Mouse (Mus musculus) c-Kit-positive CD71-negative TER-119-negative erythroid progenitor cells, embryonic 14.5 days (primary cell): ENCODE measurements at regions not wholly inside any gene's neighbourhood (a gene's known extent, or its start where the extent isn't known, plus 50 kb on each side); places are given as distances from the start of the nearest gene placed in this dataset.

ENCODE experiments used
- DNase-seq: peaks from one replicate; pipeline ENCODE4 v3.0.0-alpha.2; 2013; ENCODE audit warnings: low read depth

DNA sequence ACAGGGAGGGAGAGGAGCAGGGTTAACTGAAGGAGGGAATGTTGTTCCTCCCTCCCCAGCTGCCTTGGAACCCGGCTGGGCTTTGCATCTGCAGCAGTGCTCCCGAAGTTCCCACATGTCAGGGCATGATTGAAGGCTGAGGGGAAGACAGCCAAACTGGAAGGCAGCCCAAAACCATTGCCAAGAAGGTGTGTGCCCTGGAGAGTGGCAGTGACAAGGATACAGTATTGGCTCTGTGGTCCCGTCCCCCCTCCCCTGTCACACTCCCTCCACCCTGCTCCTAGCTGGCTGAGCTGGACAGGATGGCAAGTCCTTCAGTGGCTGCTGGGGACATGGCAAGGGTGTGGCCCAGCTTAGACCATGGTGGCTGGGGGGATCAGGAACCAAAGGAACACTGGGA is 79.1 kb downstream of the Cyp26b1 start:
- DNase-seq: no peak

DNA sequence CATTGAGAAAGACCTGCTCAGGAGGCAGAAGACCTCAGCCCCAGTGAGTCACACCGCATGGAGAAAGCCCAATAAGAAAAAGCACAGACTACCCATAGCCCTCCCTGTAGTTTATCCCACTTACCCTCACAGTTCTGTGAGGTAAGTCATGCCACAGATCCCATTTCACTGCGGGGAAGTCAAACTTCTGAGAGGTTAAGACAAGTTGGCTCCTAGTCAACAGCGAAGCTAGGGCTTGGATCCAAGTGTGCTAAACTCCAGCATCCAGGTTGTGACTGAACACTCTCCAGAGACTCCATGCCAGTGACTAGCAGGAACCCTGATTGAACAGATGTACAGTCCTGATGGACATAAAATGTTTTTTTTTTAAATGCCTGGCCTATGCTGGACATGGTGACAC is 85.1 kb downstream of the Cyp26b1 start:
- DNase-seq: no peak

DNA sequence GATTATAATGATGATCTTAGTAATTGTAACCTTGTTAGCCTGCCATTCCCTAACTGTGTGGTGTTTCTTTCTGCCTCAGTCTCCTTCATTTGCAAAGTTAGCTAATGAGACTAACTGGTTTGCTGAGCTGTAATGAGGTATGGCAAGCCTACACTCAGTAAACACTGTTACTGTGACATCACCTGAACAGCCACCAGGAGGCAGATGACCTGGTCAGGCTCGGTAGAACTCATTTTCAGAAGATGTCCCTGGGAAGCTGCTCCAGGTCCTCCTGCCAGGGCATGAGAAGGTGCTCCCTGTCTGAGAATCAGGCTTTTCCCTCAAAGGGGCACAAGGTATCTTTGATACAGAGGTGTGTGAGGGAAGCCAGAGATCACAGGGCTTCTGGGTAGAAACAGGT is 87.0 kb downstream of the Cyp26b1 start:
- DNase-seq: no peak

DNA sequence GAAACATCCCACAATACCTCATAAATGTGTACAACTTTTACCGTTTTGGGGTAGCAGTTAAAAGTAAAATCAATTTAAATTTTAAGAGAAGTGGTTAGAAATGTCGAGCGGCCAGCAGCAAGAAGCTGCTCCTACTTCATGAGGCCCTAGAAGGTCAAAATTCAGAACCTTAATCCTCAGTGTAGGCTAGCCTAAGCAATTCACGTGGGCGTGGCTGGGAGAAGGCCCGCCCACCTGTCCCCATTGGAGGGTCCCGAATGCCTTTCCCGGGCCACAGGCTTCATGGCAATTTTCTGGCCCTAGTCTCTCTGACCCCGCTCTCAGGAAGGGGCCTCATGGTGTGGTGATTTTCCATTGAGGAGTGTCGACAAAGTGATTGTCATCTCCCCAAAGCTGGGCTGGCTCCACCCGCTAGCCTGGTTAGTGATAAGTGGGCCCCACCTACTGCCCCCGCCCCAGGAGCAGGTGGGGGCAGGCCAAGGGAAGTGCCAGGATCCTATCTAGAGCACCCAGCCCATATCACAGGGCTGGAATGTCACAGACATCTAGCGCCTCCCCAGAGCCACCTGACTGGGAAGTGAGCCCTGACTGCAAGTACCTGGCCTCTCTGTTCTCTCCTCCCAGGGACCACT is 93.3 kb downstream of the Cyp26b1 start:
- DNase-seq: no peak

DNA sequence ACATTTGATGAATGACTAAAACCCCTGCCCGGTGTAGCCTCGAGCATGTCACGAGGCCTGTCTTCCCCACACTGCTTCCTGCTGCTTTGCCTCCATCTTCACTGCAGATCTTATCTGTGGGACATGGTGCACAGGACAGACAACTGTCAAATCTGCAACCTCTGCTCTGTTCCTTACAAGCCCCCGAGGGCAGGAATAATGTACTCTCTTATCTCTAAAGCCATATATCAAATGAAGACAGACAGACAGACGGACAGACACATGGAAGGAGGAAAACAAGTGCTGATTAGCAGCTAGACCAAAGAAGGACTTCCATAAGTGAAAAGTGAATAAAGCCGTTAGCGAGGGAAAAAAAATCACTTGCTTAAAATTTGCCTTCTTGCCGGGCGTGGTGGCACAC is 95.6 kb downstream of the Cyp26b1 start:
- no peak for DNase-seq

DNA sequence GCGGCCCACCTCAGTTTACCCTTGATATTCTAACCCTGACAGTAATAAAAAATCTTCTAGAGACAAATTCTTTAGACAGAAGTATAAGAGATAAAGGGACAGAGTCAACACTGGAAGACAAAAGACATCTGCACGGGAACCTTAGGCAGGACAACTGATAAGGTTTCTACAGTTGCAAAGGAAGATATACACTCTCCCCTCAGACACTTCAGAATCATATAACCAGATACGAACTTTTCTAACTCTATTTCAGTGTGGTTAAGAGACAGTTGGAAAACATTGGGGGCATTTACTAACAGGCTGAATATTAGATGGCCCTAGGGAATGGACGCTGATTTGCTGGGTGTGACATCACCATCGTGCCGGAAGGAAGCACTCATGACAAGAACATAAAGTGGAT is 100.0 kb downstream of the Cyp26b1 start:
- no peak for DNase-seq

DNA sequence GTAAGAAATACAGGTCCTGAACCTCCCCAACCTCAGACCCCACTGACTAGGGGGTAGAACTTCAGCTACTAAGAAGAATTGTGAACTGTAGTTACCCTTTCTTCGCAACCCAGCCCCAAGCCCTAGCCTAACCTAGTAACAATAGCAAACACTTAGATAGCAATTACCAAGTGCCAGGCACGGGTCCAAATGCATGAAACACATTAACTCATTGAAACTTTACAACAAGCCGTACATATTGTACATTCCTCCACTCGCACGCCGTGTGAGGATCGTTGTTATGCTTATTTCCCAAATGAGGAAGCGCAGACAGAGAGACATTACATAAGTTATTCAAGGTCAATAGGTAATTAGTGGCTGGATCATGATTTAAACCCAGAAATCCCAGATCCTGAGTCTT is 100.5 kb downstream of the Cyp26b1 start:
- DNase-seq: no peak

DNA sequence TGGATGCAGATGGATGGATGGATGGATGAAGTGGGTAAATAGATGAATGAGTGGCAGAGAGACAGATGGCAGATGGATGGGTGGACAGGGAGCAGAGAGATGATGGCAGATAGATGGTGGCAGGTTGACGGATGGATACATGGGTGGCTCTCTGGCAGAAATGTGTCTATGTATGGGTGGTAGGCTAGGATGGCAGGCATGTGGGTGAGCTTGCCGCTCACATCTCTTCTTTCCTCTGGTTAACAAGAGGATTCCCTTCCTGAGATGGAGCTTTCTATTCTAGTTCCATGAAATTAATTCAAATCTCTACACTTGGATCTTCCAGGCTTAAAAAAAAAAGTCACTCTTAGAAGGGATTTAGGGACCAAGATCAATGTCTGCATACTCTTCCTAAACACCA is 101.1 kb downstream of the Cyp26b1 start:
- DNase-seq: no peak

DNA sequence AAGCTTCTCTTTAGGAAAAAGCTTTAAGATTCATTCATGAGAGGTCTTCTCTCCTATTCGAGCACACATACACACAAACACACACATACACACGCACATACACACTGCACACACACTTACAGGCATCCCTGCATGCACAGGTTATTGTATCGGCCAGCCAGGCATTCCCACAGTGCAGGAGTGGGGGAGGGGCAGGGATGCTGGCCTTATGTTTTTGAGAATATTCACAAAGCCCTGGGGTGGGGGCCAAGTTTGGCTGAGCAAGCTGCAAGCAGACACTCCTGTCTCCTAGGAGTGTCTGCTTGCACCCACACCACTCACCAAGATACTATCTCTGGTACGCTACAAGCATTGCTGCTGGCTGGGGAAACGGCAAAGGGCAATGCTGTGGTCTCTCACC is 102.6 kb downstream of the Cyp26b1 start:
- no peak for DNase-seq

DNA sequence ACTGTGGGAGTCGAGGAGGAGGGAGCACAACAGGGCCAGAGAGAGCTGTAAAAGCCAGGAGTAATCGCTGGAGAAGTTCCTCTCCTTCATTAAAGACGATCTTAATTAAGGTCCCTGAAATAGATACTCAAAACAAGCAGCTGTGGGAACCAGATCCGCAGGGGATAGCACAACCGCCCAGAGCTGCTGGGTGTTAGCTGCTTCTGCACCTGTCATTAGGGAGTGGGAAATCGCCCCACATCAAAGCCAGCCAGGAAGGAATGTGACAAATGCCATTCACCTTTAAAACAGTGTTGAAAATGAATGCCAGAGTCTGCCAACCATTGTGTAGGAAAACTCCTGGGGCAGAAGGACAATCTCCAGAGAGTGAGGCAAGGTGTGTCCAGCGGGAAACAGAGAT is 112.5 kb downstream of the Cyp26b1 start:
- DNase-seq: no peak

DNA sequence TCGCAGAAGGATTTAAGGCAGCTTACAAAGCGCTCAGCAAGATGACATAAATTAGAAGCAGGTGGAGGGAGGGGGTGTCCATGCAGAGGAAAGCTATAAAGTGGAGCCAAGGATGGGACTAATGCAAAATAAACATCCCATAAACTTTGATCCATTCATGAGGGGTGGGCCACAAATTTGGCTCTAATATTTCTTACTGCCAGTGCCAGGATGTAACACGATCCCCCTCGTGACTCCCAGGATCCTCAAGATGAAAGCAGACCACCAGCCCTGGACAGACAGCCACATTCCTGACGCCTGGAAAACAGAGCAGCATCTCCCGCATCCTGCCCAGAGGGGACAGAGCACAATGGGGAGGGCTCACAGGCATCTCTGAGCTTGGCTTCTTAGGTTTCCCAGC is 116.6 kb downstream of the Cyp26b1 start:
- DNase-seq: no peak

DNA sequence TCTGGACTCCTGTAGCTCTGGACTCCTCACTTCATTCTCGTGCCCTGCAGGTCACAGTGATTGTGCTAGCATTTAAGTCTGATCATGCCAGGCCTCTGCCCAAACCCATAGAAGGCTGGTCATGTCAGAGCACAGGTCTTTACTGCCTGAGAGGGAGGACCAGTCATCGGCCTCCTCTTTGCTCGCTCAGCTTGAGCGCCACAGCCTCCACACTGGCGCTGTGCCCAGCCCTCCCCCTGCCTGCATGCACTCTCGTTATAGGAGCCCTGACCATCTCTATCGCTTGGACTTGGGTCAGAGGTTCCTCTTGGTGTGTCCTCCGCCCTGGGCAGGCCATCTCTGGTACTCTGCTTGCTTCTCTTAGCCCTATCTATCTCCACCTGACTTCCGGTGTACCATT is 117.2 kb downstream of the Cyp26b1 start:
- DNase-seq: no peak

DNA sequence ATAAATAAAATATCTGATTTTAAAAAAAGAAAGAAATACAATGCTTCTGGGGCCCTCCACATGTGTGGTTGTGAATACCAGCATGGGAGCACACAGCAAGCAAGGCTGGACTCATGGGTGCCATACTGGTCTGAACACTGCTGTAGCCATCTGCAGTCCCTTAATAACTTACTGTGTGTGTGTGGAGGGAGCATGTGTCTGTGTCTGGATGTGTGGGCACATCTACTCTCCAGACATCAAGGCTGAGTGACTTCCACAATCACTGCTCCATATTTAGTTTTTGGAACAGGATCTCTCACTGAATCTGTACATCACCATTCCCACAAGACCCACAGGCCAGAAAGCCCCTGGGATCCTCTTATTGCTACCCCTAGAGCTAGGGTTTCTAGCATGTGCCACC is 118.9 kb downstream of the Cyp26b1 start:
- no peak for DNase-seq

DNA sequence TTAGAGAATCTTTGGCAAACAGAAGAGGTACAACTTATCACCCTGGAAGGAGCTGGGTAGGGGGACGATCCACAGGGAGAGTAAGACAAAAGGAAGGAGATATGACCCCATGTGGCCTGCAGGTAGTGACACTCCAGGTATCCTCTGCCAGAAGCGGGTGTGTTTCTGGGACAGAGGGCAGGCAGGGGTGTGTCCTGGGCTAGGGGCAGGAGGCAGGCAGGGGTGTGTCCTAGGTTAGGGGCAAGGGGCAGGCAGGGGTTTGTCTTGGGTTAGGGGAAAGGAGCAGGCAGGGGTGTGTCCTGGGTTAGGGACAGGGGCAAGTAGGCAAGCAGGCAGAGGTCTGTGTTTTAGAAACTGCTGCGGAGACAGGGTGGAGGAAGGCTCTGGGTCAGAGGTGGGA is 120.5 kb downstream of the Cyp26b1 start:
- no peak for DNase-seq

DNA sequence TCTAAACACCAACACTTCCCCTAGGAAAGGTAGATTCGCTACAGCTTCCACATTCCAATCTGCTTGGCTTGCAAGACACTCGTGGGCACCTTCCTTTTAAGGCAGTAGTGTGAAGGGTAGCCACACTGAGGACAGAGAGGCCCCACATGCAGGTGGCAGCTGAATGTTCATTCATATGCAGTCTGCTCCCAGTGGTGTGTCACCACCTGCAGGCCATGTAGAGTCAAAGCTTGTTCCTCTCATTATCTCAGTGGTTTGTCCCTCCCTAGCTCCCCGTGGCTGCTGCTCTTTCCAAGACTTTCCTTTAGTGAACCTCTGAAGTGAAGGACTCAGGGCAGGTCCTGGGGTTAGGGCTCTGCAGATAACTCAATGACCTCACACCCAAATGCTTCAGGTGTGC is 121.4 kb downstream of the Cyp26b1 start:
- DNase-seq: no peak

DNA sequence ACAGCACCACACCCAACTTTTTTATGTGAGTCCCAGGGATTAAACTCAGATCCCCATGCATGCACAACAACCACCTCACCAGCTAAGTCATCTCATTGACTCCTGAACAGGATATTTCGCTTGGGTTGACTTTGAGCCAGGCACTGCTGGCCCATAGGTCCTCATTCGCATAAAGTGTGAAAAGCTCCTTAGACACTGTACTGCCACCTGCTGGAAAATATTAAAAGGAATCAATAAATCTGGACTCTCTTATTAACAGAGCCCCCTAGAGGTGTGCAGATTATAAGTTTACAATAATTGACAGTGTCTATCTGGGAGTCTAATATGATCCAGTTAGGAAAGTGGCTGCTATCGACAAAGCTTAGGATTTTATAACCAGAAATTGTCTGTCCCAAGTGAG is 126.4 kb downstream of the Cyp26b1 start:
- no peak for DNase-seq

DNA sequence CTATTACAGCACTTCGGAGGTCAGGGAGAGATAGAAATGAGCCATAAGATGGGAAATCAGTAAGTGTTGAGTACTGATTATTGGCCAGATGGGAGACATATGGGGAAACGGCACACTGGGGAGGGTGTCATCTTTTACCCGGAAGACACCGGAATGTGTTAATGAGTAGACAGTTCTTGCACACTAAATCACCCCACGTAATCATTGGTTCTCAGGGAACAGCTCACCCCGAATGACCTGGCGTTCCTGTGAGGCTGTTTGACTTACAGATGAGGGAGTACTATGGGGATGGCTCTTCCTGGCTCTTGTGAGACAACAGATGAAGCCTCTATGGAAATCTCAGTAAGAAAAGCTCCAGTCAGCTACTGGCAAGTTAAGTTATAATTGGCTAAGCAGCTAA is 127.5 kb downstream of the Cyp26b1 start:
- DNase-seq: no peak

DNA sequence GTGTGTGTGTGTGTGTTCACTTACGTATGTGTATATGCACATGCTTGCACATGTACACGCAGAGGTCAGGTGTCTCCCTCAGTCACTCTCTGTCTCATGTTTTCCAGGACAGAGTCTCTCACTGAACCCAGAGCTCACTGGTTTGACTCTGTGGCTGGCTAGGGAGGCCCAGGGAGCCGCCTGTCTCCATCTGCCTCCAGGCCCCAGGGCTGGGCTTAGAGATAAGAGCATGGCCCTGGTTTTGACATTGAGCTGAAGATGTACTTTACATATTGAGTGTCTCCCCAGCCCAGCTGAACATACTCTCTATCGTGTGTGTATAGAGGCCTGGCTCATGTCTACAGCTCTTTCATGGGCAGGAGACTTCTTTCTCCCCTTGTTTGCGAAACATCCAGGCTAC is 128.1 kb downstream of the Cyp26b1 start:
- DNase-seq: no peak

DNA sequence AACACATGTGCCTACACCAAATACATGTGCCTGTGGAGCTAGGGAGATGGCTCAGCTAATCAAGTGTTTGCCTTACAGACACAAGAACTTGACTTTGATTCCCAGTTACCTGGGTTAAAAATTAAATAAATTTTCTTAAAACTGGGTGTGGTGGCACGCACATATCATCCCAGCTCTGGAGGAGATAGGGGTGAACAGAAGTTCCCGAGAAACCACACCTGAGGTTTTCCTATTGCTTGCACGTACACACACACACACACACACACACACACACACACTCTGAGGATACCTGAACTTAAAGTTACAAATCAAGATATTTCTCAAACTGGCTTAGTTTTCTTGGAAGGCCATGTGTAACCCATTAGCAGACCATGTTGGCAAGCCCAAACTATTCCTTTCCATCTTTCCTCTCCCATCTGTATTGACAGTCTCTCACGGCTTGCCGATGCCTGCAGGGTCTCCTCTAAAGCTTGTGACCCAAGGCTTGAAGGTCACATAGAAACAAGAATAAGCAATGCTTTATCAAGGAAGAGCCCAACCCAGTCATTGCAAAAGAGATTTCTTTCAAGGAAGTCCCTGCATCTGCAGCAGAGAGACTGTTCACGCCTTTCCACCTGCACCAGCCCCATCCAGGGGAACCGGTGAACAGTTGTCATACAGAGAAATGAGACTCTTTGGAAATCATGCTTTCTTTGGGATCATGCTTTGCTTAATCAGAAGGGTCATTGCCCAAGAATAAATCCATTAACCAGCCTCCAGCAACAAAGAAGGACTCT is 129.9 kb downstream of the Cyp26b1 start:
- no peak for DNase-seq

DNA sequence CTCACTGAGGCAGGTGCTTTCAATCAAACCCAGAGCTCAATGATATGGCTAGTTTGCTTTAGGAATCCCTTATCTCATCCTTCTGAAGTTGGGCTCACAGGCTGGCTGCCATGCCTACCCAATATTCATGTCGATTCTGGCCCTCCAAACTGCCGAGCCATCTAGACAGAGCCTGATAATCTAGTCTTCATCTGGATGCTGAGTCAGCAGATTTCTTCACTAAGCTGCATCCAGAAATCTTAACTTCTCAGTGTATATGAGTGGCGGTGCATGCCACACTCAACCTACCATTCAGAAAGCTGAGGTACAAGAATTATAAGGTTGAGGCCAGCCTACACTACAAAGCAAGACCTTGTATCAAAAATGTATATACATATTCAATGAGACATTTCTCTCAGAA is 136.9 kb downstream of the Cyp26b1 start:
- no peak for DNase-seq

DNA sequence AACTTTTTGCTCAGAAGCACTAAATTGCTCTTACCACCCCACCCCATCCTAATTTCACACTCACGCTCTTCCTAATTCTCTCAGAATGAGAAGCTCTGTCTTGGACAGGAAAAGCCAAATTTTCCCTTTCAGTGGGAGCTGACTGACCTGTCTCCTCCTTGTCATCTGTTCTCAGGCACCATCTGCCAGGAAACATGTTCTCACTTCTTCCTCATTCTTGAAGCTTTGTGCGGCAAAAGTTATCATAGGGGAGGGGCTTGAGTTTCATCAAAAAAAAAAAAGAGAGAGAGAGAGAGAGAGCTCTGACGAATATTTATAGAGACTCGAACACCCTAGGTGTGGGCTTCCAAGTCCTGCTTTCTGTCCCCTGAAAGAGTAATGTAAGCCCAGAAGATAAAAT is 148.6 kb downstream of the Cyp26b1 start:
- DNase-seq: no peak

DNA sequence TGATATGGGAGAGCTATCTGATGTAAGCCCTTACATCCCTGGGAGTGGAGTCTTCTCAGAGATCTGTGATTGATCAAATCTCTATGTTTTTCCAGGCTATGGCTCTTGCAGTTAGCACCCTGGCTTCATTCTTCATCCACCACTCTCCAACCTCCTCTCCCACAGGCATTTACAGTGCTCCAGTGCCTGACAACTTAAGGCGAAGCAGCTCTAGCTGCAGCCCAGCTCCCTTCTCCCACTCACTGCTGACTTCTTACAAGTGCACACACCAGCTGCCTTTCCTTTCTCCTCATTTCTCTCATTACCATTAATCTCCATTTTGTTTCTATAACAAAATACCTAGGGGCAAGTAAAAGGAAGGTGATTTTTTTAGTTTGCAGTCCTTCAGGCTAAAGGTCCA is 151.0 kb downstream of the Cyp26b1 start:
- DNase-seq: no peak

DNA sequence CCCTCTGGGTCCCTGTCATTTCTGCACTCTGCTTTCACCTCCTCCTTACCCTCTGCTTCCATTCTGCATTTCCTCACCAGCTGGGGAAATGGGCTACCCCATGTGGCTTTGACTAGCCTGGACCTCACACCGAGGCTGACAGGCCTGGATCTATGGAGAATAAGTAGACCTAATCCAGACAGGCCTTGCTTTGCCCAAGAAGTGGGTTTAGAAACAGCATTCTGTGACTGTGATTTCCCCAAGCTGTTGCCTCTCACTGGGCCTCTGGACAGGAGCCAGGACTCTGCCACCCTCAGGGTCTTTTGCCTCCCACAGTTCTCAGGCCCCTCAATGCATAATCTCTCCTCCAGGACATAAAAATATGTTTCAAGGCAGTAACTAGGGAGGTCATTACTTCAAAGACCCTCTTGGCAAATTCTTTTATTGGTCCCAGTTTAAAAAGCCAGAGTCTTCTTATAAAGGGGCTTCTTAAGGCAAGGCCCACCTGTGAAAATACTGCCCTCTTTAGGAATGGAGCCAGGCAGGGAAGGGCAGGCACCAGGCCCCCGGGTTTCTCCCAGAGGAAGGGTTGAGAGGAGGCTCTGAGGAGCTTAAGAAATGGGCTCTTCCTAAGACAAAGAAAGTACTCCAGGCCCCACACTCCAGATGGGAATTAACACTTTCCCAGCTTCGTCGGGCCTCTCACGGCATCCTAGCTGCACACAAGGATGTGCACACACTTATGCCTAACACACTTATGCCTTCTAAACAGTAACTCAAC is 151.8 kb downstream of the Cyp26b1 start:
- no peak for DNase-seq
